9 mouse cellular contexts compared by ENCODE assay signal in the genomic region with DNA sequence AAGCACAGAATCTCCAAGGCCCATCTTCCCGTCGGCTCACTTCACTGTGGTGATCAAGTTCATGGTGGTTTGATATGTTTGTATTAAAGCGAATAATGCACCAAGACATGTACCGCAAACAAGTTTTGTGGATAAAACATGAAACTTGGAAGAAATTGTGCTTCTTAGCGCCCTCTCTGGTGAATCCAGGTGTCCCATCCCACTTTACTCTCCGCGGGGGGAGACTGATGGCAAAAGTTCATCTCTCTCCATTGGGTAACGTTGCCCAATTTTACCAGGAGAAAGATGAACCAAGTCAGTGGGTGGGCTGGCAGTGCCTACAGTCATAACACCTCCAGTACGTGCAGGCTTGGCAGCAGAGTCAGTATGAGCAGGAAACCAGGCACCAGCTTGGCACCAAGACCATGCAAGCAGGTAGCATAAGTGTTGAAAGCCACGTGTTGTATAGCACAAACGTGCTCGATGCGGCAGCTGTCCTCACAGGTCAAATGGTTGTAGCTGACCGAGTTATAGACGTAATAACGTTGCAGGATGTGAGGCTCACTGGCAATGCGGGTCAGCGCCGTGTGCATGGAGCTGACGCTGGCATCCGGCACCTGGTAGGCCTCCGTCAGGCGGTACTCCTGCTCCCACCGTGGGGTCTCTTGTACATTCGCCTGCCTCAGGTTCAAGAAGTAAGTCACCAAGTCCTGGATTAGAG. TPM values are rescaled to one million over a fixed set of nuclear protein-coding genes. Genes with fewer than 3 reads are reported as not detected.
A peak's percentile ranks its signal among the peaks of the same experiment; 100 is the strongest.
DNase-seq lines count a peak whose midpoint lies in the region; ATAC-seq and TF ChIP-seq lines count a peak whose summit lies in the region.
"Had no signal": no experiment of that assay in that cellular context is flagged by ENCODE, and none has a peak within 500 bp of the region (broad histone marks: within the 10 kb centered on the region; RNA-seq: fewer than 3 reads in every experiment).

No protein-coding gene starts in this region.

- no peak overlapping the region for H3K4me2 ChIP-seq in forebrain, postnatal 0 days (ENCODE audit: low read depth)
- H3K4me2 ChIP-seq in forebrain, embryonic 13.5 days, result no peak overlapping the region
- 0 out of 2 replicates have a peak overlapping the region, but pooled peaks have one; percentile 91 for H3K4me2 ChIP-seq in liver, embryonic 13.5 days
- 0 out of 2 replicates have a peak overlapping the region, but pooled peaks have one; percentile 87 for H3K4me2 ChIP-seq in limb, embryonic 13.5 days (replicated peaks)

- TF ChIP-seq EP300 in ES-Bruce4 (IDR thresholded peaks at IDR 0.05; ENCODE audit: insufficient read depth, low read depth, low read length), result no peak

- H3K9ac ChIP-seq in forebrain, postnatal 0 days, result no peak overlapping the region
- H3K9ac ChIP-seq in forebrain, embryonic 13.5 days, result no peak overlapping the region
- no peak overlapping the region for H3K9ac ChIP-seq in liver, embryonic 13.5 days
- H3K9ac ChIP-seq in ES-Bruce4 (ENCODE audit: low read depth, poor library complexity, severe bottlenecking), result peak overlapping the region; percentile 72
- no peak overlapping the region for H3K9ac ChIP-seq in limb, embryonic 13.5 days

- no peaks in the 10 kb centered on the region for H3K9me3 ChIP-seq in forebrain, postnatal 0 days (ENCODE audit: low read length)
- no peaks in the 10 kb centered on the region for H3K9me3 ChIP-seq in forebrain, embryonic 13.5 days (replicated peaks)
- no peaks in the 10 kb centered on the region for H3K9me3 ChIP-seq in liver, embryonic 13.5 days (replicated peaks)
- no peaks in the 10 kb centered on the region for H3K9me3 ChIP-seq in ES-Bruce4 (replicated peaks; ENCODE audit: control insufficient read depth, insufficient read depth, low read length, poor library complexity, severe bottlenecking)
- no peaks in the 10 kb centered on the region for H3K9me3 ChIP-seq in limb, embryonic 13.5 days
- H3K9me3 ChIP-seq: forebrain, embryonic 15.5 days had no signal

- no peaks in the 10 kb centered on the region for H3K36me3 ChIP-seq in forebrain, postnatal 0 days (ENCODE audit: insufficient read depth)
- no peaks in the 10 kb centered on the region for H3K36me3 ChIP-seq in forebrain, embryonic 13.5 days (ENCODE audit: poor library complexity, severe bottlenecking)
- H3K36me3 ChIP-seq in liver, embryonic 13.5 days, result peaks cover under 1% of the 10 kb centered on the region; the same call in 1 of the 2 replicates
- H3K36me3 ChIP-seq in ES-Bruce4 (ENCODE audit: control insufficient read depth, insufficient read depth, low read length, poor library complexity, severe bottlenecking), result no peaks in the 10 kb centered on the region
- H3K36me3 ChIP-seq in limb, embryonic 13.5 days, result peaks cover 3% of the 10 kb centered on the region
- H3K36me3 ChIP-seq: forebrain, embryonic 15.5 days had no signal

- no peaks in the 10 kb centered on the region for H3K4me1 ChIP-seq in forebrain, postnatal 0 days (ENCODE audit: insufficient read depth)
- peaks cover 9% of the 10 kb centered on the region for H3K4me1 ChIP-seq in forebrain, embryonic 13.5 days
- H3K4me1 ChIP-seq in liver, embryonic 13.5 days (replicated peaks), result peaks cover 43% of the 10 kb centered on the region
- peaks cover 5% of the 10 kb centered on the region for H3K4me1 ChIP-seq in ES-Bruce4 (ENCODE audit: control insufficient read depth, insufficient read depth, low read length)
- H3K4me1 ChIP-seq in limb, embryonic 13.5 days, result peaks cover 15% of the 10 kb centered on the region

- no peak for TF ChIP-seq POLR2A in ES-Bruce4 (IDR thresholded peaks at IDR 0.05; ENCODE audit: insufficient read depth, low read length)

- no peak for ATAC-seq in forebrain, postnatal 0 days
- no peak for ATAC-seq in forebrain, embryonic 13.5 days
- no peak for ATAC-seq in liver, embryonic 13.5 days (ENCODE audit: low read depth)
- ATAC-seq in limb, embryonic 13.5 days (ENCODE audit: low FRiP score, low read depth), result no peak
- ATAC-seq in erythroblast, adult 5-6 weeks (replicated peaks; ENCODE audit: low FRiP score, poor library complexity, severe bottlenecking), result no peak

- H3K27ac ChIP-seq in forebrain, postnatal 0 days (ENCODE audit: low read depth, low read length), result no peak overlapping the region
- no peak overlapping the region for H3K27ac ChIP-seq in forebrain, embryonic 13.5 days
- no peak overlapping the region; the same call in 1 of the 2 replicates for H3K27ac ChIP-seq in liver, embryonic 13.5 days
- H3K27ac ChIP-seq in ES-Bruce4 (ENCODE audit: insufficient read depth, low read length), result peak overlapping the region; percentile 62
- H3K27ac ChIP-seq in limb, embryonic 13.5 days, result no peak overlapping the region
- H3K27ac ChIP-seq: forebrain, embryonic 15.5 days had no signal

- 92% methylated on average over 25 of the region's 25 CpGs for WGBS in forebrain, postnatal 0 days
- 91% methylated on average over 25 of the region's 25 CpGs for WGBS in forebrain, embryonic 13.5 days
- 84% methylated on average over 25 of the region's 25 CpGs for WGBS in liver, embryonic 13.5 days (ENCODE audit: insufficient replicate concordance)
- WGBS in limb, embryonic 13.5 days, result 93% methylated on average over 25 of the region's 25 CpGs

- peak; percentile 22; the same call in 1 of the 2 replicates for TF ChIP-seq CTCF in forebrain, postnatal 0 days (IDR thresholded peaks at IDR 0.05; ENCODE audit: low read depth)
- peak; percentile 32 for TF ChIP-seq CTCF in ES-Bruce4 (IDR thresholded peaks at IDR 0.05; ENCODE audit: low read depth, low read length)

- no peaks in the 10 kb centered on the region for H3K27me3 ChIP-seq in forebrain, postnatal 0 days (ENCODE audit: insufficient read depth, low read length)
- no peaks in the 10 kb centered on the region for H3K27me3 ChIP-seq in forebrain, embryonic 13.5 days
- no peaks in the 10 kb centered on the region for H3K27me3 ChIP-seq in liver, embryonic 13.5 days
- H3K27me3 ChIP-seq in ES-Bruce4 (ENCODE audit: control insufficient read depth, insufficient read depth, low read length, poor library complexity, severe bottlenecking), result no peaks in the 10 kb centered on the region
- H3K27me3 ChIP-seq in limb, embryonic 13.5 days, result no peaks in the 10 kb centered on the region
- H3K27me3 ChIP-seq: forebrain, embryonic 15.5 days had no signal

- H3K4me3 ChIP-seq in forebrain, postnatal 0 days (ENCODE audit: low read depth, low read length), result no peak overlapping the region
- no peak overlapping the region for H3K4me3 ChIP-seq in forebrain, embryonic 13.5 days
- H3K4me3 ChIP-seq in liver, embryonic 13.5 days (replicated peaks), result no peak overlapping the region
- peak overlapping the region; percentile 67 for H3K4me3 ChIP-seq in ES-Bruce4 (ENCODE audit: low read depth, low read length)
- no peak overlapping the region for H3K4me3 ChIP-seq in limb, embryonic 13.5 days

- DNase-seq in forebrain, postnatal 0 days, result no peak
- DNase-seq in liver, embryonic 13.5 days, result no peak
- DNase-seq in liver, result no peak
- no peak for DNase-seq in Muller cell, postnatal 12 days (ENCODE audit: inconsistent ontology term)

RNA-seq across cellular contexts. Expression of gene Xkr8, which starts 0.9 kb away (rescaled TPM):
- 3.4 and 5.2 TPM in 2 replicates for total RNA-seq in forebrain, postnatal 0 days (2014; rRNA removed)
- polyA plus RNA-seq in forebrain, postnatal 0 days (2015; fragmentation: Nextera tagmentation; extraction: Ambion mirVana), result 2.2 and 3.8 TPM in 2 replicates
- polyA plus RNA-seq in forebrain, embryonic 13.5 days (2015; fragmentation: Nextera tagmentation; extraction: Ambion mirVana), result 3.2 and 3.3 TPM in 2 replicates
- polyA plus RNA-seq in liver, embryonic 13.5 days (2015; fragmentation: Nextera tagmentation; extraction: Ambion mirVana), result 3.5 and 3.6 TPM in 2 replicates
- 6.3 and 8.1 TPM in 2 replicates for polyA plus RNA-seq in ES-Bruce4 (2011; ENCODE audit: insufficient read depth, insufficient read length, low read depth, missing spikeins)
- 8.7 and 9.7 TPM in 2 replicates for polyA plus RNA-seq in limb, embryonic 13.5 days (2015; fragmentation: Nextera tagmentation; extraction: Ambion mirVana)
- 1.7 and 1.9 TPM in 2 replicates for total RNA-seq in erythroblast, adult 5-6 weeks (2015; ENCODE audit: low replicate concordance)
- total RNA-seq in erythroblast, adult 5-6 weeks (2017; ENCODE audit: low replicate concordance), result 0.43 and 0.70 TPM in 2 replicates

RNA-seq across cellular contexts. Expression of gene Smpdl3b, which starts 23.8 kb away (rescaled TPM):
- 0.54 and 0.57 TPM in 2 replicates for total RNA-seq in forebrain, postnatal 0 days (2014; rRNA removed)
- 0.89 and 1.1 TPM in 2 replicates for polyA plus RNA-seq in forebrain, postnatal 0 days (2015; fragmentation: Nextera tagmentation; extraction: Ambion mirVana)
- polyA plus RNA-seq in forebrain, embryonic 13.5 days (2015; fragmentation: Nextera tagmentation; extraction: Ambion mirVana), result 1.7 and 2.7 TPM in 2 replicates
- polyA plus RNA-seq in liver, embryonic 13.5 days (2015; fragmentation: Nextera tagmentation; extraction: Ambion mirVana), result 1.1 and 1.2 TPM in 2 replicates
- 6.3 and 6.4 TPM in 2 replicates for polyA plus RNA-seq in ES-Bruce4 (2011; ENCODE audit: insufficient read depth, insufficient read length, low read depth, missing spikeins)
- 5.6 and 7.2 TPM in 2 replicates for polyA plus RNA-seq in limb, embryonic 13.5 days (2015; fragmentation: Nextera tagmentation; extraction: Ambion mirVana)
- 3.3 TPM in 1 of 2 replicates, not detected in the other for total RNA-seq in erythroblast, adult 5-6 weeks (2015; ENCODE audit: low replicate concordance)
- 0.26 TPM in 1 of 2 replicates, not detected in the other for total RNA-seq in erythroblast, adult 5-6 weeks (2017; ENCODE audit: low replicate concordance)

RNA-seq across cellular contexts. Expression of gene Rpa2, which starts 34.9 kb away (rescaled TPM):
- total RNA-seq in forebrain, postnatal 0 days (2014; rRNA removed), result 24.0 and 26.8 TPM in 2 replicates
- 32.6 and 39.1 TPM in 2 replicates for polyA plus RNA-seq in forebrain, postnatal 0 days (2015; fragmentation: Nextera tagmentation; extraction: Ambion mirVana)
- 114 and 123 TPM in 2 replicates for polyA plus RNA-seq in forebrain, embryonic 13.5 days (2015; fragmentation: Nextera tagmentation; extraction: Ambion mirVana)
- polyA plus RNA-seq in liver, embryonic 13.5 days (2015; fragmentation: Nextera tagmentation; extraction: Ambion mirVana), result 107 and 117 TPM in 2 replicates
- 78.2 and 78.7 TPM in 2 replicates for polyA plus RNA-seq in ES-Bruce4 (2011; ENCODE audit: insufficient read depth, insufficient read length, low read depth, missing spikeins)
- 123 and 126 TPM in 2 replicates for polyA plus RNA-seq in limb, embryonic 13.5 days (2015; fragmentation: Nextera tagmentation; extraction: Ambion mirVana)
- 17.3 and 20.6 TPM in 2 replicates for total RNA-seq in erythroblast, adult 5-6 weeks (2015; ENCODE audit: low replicate concordance)
- total RNA-seq in erythroblast, adult 5-6 weeks (2017; ENCODE audit: low replicate concordance), result 30.3 and 36.7 TPM in 2 replicates

Comparison
In these comparisons a context has a peak if more than half of its experiments do, and no peak if none do; other contexts are left out.
1. H3K4me2 ChIP-seq: peak in liver, embryonic 13.5 days (single experiment) and limb, embryonic 13.5 days (single experiment); none in forebrain, postnatal 0 days (single experiment) and forebrain, embryonic 13.5 days (single experiment).